Mouse (Mus musculus): Measurements from ENCODE around the gene BC048562.

Gene BC048562

DNA sequence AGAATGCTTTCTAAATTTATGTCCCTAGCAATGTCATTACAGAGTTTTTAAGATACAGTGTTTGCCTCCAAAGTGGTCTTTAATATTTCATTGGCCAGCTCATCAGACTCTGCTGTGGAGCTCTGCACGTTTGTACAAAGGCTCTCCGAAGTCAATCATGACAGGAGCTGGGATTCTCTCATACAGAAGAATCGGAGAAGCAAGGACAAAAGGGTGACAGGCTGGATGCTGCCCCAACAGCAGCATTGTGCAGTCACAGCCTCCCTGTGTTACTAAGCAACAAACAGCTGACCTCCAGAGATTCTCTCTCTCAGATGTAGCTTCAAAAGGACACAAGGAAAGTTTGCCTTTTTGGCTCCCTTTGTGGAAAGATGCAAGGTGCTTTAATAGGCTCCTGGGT lies at the start of gene BC048562:
BC048562 (plus strand) TSS at position 301 of the 400 bp plus-strand sequence.
- no peak for DNase-seq

DNA sequence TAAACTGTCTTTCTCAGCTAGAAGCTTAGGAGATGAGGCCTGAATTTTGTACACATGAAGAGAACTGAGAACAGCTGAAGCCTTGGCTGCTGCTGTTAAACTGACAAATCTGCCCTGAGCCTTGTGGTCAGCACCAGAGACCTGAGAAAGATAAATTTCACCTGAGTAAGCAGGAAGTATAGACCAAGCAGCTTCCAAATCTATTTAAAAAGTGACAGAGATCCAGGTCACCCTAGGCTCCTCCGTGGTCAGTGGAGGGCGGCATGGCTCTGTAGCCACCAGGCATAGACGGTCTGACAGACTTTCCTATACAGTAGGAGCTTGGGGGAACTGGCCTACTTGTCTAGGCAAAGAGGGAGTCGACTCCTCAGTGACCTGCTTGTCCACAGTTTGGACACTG lies 49.5 kb upstream of the BC048562 start:
- DNase-seq, result no peak

GRCm38 (mm10) chr9:108388601-108389000 lies 47.7 kb upstream of the BC048562 start:
- no peak for DNase-seq

GRCm38 (mm10) chr9:108389220-108389619 lies 47.1 kb upstream of the BC048562 start:
- no peak for DNase-seq

DNA sequence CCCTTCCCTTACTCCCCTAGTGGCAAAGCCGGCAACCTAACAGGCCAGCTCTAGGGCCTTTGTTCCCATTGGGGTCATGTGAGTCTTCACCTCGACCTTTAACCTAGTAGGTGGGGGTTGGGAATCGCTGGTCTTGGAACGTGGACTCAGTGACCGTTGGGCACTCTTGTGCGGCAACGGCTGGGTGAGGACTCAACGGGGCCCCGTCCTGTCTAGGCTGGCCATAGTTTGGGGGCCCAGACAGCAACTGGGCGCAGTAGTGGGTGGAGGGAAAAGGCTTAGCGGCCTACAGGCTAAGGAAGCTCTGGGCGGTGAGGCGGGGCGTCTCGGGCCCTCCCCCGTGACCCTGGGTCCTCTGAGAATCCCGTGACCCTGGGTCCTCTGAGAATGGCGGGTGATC lies 43.6 kb upstream of the BC048562 start, which contains the start of gene 1700102P08Rik:
1700102P08Rik (plus strand) TSS at position 130 of the 400 bp plus-strand sequence.
- no peak for DNase-seq

DNA sequence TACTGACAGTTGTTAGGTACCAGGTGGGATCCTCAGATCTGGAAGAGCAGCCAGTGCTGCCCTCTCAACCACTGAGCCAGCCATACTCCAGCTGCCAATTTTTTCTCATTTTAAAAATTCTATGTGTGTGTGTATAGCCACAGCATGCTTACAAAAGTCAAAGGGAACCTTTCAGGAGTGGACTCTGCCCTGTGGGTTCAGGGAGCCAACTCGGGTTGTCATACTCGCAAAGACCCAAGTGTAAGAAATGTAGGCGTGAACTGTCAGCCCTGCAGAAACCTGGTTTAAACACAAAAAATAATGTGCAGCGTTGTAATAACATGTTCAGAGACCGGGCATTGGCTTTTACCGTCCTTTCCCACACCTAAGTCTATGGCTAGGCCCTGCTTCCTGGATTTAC lies 42.1 kb upstream of the BC048562 start:
- DNase-seq, result no peak

GRCm38 (mm10) chr9:108395427-108395826 lies 40.9 kb upstream of the BC048562 start:
- no peak for DNase-seq

DNA sequence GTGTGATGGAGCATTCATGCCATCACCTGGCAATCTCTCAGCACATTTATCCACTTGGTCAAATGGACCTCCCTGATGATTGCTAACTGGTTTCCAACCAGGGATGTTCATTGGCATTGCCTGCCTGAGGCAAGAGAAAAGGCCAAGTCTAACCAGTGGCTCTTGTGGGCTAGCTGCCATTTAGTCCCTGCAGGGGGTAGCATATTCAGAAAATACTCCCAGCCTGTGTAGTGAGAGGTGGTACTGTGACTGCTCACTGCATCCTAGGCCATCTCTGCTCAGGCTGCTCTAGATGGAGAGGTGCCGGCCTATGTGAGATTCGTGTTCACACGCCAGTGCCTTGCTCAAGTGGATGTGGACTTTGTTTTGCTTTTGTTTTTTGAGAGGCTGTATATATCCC lies 38.0 kb upstream of the BC048562 start:
- no peak for DNase-seq

- no peak for DNase-seq
Observed at GRCm38 (mm10) chr9:108401186-108401960, 34.9 kb upstream of the BC048562 start.

DNA sequence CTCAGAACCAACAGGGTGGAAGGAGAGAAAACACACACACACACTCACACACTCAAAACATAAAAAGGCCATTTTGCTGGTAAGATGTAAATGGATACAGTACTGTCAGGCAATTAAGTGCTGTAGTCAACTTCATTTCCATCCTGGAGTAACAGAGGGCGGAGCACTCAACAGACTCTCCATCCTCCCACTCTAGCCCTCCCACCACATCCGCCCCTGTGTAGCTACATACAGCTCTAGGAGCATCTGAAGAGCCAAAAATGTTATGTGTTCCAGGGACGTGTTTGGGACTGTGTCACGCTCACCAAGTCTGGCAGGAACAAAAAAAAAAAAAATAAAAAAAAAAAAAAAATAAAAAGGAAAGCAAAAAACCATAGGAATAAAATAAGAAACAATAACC lies 33.2 kb upstream of the BC048562 start:
- no peak for DNase-seq

- no peak for DNase-seq
Observed at GRCm38 (mm10) chr9:108404451-108404850, 31.8 kb upstream of the BC048562 start.

GRCm38 (mm10) chr9:108409535-108409934 lies 26.7 kb upstream of the BC048562 start:
- no peak for DNase-seq

- no peak for DNase-seq
Observed at GRCm38 (mm10) chr9:108411381-108411942, 24.8 kb upstream of the BC048562 start.

DNA sequence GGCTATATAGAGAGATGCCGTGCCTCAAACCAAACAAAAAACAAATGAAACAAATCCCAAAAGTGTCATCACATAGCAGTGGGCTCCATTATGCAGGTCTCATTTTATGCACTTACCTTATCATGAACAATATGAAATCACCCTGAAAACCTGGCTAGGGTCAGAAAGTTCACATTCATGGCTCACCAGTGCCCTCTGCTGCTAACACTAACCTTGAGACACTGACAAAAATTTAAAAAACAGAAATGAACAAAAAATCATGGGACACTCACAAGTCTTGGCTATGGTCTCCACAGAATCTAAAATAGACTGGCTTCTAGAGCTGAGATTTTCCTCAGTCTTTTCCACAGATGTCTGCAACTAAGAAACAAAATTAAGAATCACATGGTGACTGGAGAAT lies 24.1 kb upstream of the BC048562 start:
- DNase-seq, result peak; percentile 52

DNA sequence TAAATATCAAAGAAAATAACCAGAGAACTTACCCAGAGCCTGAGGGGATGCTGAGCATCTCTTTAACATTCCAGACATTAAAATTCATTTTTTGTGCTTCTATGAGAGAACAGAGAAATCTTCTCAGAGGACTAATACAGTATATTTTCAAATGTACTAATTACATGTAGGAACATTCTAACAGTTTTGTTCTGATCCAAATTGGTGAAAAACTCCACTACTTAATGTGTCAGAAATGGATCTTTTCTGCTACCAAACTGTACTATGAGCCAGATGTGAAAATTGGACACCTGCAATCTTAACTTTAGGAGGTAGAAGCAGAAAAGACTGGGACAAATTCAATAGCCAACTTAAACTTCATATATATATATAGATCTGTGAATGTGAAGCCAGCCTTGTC lies 7.9 kb upstream of the BC048562 start, which contains the start of gene Ccdc36:
Ccdc36 (minus strand) TSS at position 101 of the 400 bp plus-strand sequence.
- DNase-seq, result no peak

GRCm38 (mm10) chr9:108431431-108432067 lies 4.7 kb upstream of the BC048562 start:
- peak; percentile 33 for DNase-seq

GRCm38 (mm10) chr9:108439176-108439575 lies 2.9 kb downstream of the BC048562 start:
- DNase-seq, result no peak

- no peak for DNase-seq
Observed at GRCm38 (mm10) chr9:108440485-108440884, 4.2 kb downstream of the BC048562 start.

- no peak for DNase-seq
Observed at GRCm38 (mm10) chr9:108441236-108441919, 5.1 kb downstream of the BC048562 start.

DNA sequence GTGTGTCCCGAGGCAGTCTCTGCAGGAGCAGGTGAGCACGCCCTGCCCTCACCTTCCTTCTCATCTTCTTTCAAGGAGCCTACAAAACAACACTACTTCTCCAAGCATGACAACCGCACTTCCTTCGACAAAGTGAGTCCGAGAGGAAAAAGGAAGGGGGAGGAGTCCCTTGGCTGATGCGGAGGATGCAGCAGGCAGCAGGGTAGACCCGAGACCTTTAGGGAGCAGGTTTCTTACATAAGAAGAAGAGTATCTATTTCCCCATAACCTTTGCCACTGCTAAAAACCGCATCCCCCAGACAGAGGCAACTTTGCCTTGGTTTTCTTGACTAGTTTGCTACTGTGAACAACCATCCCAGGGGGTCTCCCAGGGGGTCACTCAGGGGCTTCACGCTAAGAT lies 8.8 kb downstream of the BC048562 start:
- DNase-seq, result no peak

DNA sequence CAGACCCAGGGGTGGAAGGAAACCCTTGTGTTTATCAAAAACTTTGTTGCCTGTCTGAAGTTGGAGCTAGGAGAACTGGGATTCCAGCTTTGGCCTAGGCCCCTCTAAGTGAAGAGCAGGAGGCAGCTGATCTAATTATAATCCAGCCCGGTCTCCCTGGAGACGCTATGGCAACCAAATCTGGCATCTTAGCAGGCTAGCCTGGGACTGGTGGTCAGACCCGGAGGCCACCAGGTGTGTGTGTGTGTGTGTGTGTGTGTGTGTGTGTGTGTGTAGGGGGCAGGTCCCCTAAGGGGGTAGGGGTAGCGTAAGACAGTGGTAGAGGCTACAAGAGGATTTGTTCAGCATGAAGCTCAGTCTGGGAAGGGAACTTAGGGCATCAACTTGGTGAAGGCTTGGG lies 13.6 kb downstream of the BC048562 start:
- peak; percentile 27 for DNase-seq

DNA sequence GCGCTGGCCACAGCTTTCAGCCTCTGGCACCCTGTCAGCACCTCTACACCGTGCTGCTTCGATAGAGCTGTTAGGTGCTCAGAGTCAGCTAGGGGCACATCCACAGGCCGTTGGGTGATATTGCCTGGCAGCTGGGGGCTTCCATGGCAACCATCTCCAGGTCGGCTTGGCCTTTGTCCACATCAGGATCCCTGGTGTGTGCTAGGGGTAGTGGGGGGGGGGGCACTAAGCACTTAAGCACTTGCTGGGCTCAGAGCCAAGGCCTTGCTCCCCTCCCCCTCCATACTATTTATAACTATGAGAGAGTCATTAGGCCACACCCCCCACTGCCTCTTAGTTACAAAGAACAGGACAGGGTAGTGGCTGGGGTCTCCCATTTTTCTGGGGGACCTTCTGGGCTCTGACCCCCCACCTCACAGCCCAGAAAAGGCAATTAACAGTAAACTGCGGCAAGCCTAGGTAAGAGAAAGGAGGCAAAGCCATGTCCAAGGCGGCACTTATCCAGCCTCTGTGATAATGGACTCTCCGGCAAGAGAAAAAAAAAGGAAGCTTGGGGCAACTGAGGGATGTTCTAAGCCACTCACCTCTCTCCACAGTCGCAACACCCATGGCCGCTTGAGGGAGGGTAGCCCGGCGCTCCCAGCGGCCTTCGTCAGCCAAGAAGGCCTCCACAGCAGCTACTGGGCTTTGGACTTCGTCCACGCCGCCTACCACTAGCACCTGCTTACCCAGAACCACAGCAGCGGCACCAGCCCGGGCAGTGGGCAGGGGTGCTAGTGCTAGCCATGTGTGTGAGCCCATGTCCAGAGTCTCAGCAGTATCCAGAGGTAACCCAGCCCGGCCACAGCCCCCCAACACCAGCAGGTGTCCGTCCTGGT lies 14.2 kb downstream of the BC048562 start:
- peak; percentile 46 for DNase-seq

GRCm38 (mm10) chr9:108451170-108451493 lies 14.8 kb downstream of the BC048562 start:
- no peak for DNase-seq
